Mouse (Mus musculus) liver, embryonic 14.5 days (tissue): Measurements from ENCODE around the gene Zfp628.
A peak's percentile ranks its signal among the peaks of the same experiment; 100 is the strongest.

Experiments used
- CTCF ChIP-seq: IDR thresholded peaks from 2 replicates; pipeline ENCODE4 v1.5.1; 2016; ENCODE audit warnings: antibody characterized with exemption, low read depth, control low read depth
- EP300 ChIP-seq: IDR thresholded peaks from 2 replicates; pipeline ENCODE4 v1.6.1; 2016; ENCODE audit warnings: antibody characterized with exemption, low read depth

DNA sequence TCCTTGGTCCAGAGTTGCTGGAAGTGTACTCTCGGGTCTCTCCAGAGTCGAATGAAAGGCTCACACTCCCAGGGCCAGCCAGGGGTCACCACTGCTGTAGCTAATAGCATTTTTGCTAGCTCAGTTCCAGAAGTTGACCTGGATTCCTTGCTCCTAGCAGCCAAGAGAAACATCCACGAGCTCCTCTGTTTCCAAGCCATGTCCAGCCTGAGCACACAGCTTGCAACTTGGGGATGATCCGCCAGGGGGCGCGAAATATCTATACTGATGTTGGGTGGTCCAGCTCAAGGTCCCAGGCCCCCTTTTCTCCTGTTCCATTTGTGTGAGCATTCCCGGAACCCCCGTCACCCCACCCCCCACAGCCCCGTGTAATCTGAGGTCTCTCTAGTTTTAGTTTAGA, 3.5 kb upstream of the Zfp628 start:
- TF ChIP-seq CTCF (peak; percentile 71), EP300 (no peak)
